Mouse (Mus musculus) megakaryocyte, embryonic 14.5 days (primary cell): ENCODE measurements around the gene Pcdh7. TPM values are rescaled to one million over a fixed set of nuclear protein-coding genes. Genes with fewer than 3 reads are reported as not detected.

ENCODE experiments used
- H3K27me3 ChIP-seq: replicated peaks from 2 replicates; pipeline ENCODE3; 2012; ENCODE audit warnings: inconsistent platforms
- H3K36me3 ChIP-seq: replicated peaks from 2 replicates; pipeline ENCODE3; 2012; ENCODE audit warnings: low read length, inconsistent platforms, mixed read lengths
- H3K4me1 ChIP-seq: 2 replicates; pipeline ENCODE4 v1.6.1; 2012; ENCODE audit warnings: inconsistent platforms
- H3K4me3 ChIP-seq: replicated peaks from 2 replicates; pipeline ENCODE3; 2012; ENCODE audit warnings: moderate library complexity, mild to moderate bottlenecking, inconsistent platforms
- H3K9me3 ChIP-seq: 2 replicates; pipeline ENCODE4 v1.6.1; 2012; ENCODE audit warnings: inconsistent platforms
- FLI1 ChIP-seq: IDR thresholded peaks from 2 replicates; pipeline ENCODE4 v1.6.1; 2012; ENCODE audit warnings: low read length, inconsistent platforms, mixed read lengths
- GATA1 ChIP-seq: IDR thresholded peaks from 3 replicates; pipeline ENCODE4 v1.6.1; 2012; ENCODE audit warnings: mixed read lengths, low read length, inconsistent platforms, borderline replicate concordance
- polyA plus RNA-seq: library from polyadenylated mRNA; stranded (reverse); fragments of >175 nt; gene quantifications from 2 replicates; pipeline ENCODE4 v1.2.3, GENCODE M21; 2012; ENCODE audit warnings: low replicate concordance; ENCODE audit not compliant: insufficient read depth

The Pcdh7 gene
- polyA plus RNA-seq, 1 experiment = 4.7 TPM

DNA sequence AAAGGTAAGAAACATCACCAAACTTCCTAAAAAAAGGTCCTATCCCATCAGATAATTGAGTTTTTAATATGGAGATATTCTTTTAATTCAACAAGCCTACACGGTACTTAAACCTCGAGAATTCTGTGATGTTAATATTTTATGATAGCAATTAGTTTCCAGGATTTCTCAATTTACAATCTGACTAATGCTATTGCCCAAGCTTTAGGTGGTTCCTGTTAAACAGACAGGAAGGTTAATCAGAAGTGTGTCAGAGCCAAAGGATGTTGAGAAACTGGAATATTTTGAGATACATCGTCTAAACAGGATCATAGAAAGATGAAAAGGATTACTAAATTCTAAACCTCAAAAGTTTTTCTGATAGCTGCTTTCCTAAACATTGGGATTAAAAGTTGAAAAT is 222.7 kb downstream of the Pcdh7 start:
- H3K4me3 ChIP-seq = no peak overlapping the region
- peaks cover 5% of the 10 kb centered on the region for H3K36me3 ChIP-seq
- TF ChIP-seq FLI1 (no peak), GATA1 (no peak)
- no peaks in the 10 kb centered on the region for H3K9me3 ChIP-seq
- H3K27me3 ChIP-seq = no peaks in the 10 kb centered on the region
- H3K4me1 ChIP-seq = peaks cover 13% of the 10 kb centered on the region

DNA sequence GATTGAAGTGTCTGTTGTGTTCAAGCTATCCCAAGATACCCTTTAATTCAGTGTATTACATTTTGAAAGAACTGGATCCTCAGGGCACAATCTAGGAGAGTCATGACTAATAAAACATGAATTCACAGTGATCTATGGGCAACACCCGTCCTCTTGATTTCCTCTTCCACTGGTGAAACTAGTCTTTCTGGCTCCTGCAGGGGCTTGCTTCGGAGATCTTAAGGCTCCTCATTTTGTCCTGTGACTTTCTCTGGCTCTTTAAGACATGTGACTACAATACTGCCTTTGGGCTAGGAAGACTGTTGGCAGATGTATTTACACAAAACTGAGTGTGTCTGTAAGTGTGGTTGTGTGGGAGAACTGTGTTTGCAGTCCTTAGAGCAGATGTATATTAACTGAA is 225.4 kb downstream of the Pcdh7 start:
- no peaks in the 10 kb centered on the region for H3K27me3 ChIP-seq
- H3K36me3 ChIP-seq = peaks cover 5% of the 10 kb centered on the region
- H3K9me3 ChIP-seq = no peaks in the 10 kb centered on the region
- no peak for TF ChIP-seq FLI1
- TF ChIP-seq GATA1 = no peak
- peaks cover 8% of the 10 kb centered on the region for H3K4me1 ChIP-seq
- H3K4me3 ChIP-seq = no peak overlapping the region

DNA sequence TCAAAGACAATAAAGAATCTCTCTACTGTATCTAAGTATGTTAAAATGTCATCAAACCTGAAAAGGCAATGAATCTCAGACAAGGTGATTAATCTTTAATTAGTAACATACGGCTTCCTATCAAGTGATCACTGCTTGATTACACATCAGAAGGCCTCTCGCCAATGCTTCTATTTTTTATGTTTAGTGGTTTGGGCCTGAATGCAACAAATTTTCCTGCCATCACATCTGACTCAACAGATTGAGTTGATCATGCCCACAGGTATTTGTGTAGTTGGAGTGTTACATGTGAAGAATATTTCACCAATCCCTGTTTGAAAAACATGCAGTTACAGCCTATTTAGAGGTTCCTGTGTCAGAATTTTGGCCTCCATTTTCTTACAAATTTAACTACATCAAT is 225.8 kb downstream of the Pcdh7 start:
- Histone ChIP-seq H3K4me1 (peaks cover 8% of the 10 kb centered on the region), H3K36me3 (peaks cover 5% of the 10 kb centered on the region), H3K27me3 (no peaks in the 10 kb centered on the region), H3K9me3 (no peaks in the 10 kb centered on the region), H3K4me3 (no peak overlapping the region)
- TF ChIP-seq GATA1 = no peak

DNA sequence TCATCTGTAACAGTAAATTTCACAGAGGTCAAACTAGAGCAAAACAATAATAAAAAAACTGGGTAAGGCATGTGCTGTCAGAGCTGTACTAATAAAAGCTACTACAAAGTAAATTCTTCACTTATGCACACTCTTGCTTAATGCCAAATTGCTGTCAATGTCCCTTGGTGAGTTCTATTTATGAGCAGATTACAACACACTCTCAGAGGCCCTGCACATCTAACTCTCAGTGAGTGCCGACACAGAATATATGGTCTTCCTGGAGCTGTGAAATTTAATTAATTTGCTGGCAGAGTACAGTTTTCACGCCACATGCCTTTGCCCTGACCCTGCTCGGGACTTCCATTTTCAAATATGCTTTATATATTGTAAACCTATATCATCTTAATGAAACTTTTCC is 227.7 kb downstream of the Pcdh7 start:
- no peak for TF ChIP-seq GATA1
- no peak for TF ChIP-seq FLI1
- Histone ChIP-seq H3K36me3 (peaks cover 5% of the 10 kb centered on the region), H3K4me3 (no peak overlapping the region)

DNA sequence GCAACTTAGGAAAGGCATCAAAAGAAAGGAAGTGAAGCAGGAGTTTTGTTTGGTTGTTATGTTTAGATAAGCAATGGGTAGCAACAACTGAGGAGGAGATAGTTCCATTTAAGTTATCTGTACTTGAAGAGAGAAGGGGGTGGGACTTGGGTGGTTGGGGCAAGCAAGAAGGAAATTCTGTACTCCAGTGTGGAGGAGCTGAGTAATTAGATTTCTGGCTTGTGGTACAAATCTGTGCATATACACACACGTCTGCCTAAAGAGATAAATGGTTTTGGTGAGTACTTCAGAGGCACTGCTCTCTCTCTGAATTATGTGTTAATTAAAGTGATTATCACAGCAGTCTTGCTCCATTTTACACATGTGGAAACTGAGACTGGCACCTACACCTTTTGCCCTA is 241.6 kb downstream of the Pcdh7 start:
- H3K36me3 ChIP-seq = no peaks in the 10 kb centered on the region
- peaks cover 2% of the 10 kb centered on the region for H3K27me3 ChIP-seq
- H3K4me1 ChIP-seq = peaks cover 8% of the 10 kb centered on the region
- H3K9me3 ChIP-seq = no peaks in the 10 kb centered on the region
- H3K4me3 ChIP-seq = no peak overlapping the region
- TF ChIP-seq GATA1 (no peak), FLI1 (no peak)

More for the DNA sequence above, 227.7 kb downstream of the Pcdh7 start:
- peaks cover 8% of the 10 kb centered on the region for H3K4me1 ChIP-seq
- H3K9me3 ChIP-seq = no peaks in the 10 kb centered on the region
- H3K27me3 ChIP-seq = no peaks in the 10 kb centered on the region

DNA sequence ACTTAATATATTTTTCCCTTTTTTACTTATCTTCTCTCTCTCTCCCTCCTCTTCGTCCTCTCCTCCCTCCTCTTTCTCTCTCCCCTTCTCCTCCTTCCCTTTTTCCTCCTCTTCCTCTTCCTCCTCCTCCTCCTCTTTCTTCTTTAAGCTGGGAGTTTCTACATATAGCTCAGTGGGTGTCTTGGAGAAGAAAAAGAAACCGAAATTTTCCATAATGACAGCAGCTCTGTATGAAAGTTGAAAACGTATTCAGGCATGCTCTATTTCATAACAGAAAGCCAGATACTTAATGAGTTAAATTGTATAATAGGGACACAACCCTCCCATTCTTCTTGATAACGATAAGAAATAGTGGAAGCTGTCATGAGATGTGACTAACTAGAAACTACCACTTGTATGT is 246.0 kb downstream of the Pcdh7 start:
- TF ChIP-seq GATA1 = no peak
- TF ChIP-seq FLI1 = no peak
- H3K9me3 ChIP-seq = no peaks in the 10 kb centered on the region

DNA sequence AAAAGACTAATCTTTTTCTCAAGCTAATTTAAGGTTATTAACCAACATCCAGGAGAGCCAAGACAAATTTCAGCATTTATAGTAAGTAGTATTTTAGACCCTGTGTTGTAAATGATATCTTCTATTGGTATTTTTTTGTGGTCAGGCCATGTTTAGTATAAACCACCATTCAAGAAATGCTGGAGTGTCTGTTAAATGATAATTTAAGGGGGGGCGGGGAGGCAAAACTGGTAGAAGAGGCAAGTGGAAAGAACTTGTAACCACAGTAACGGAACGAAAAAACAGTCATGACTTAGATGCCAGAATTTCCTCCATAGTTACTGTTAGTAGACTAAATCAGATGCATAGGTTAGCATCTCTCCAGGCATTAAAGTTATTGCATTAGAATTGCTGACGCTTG is 246.4 kb downstream of the Pcdh7 start:
- Histone ChIP-seq H3K9me3 (no peaks in the 10 kb centered on the region), H3K4me1 (peaks cover 5% of the 10 kb centered on the region), H3K4me3 (no peak overlapping the region), H3K36me3 (no peaks in the 10 kb centered on the region), H3K27me3 (peaks cover 2% of the 10 kb centered on the region)
- TF ChIP-seq FLI1 = no peak
- TF ChIP-seq GATA1 = no peak

More for the DNA sequence above, 246.0 kb downstream of the Pcdh7 start:
- peaks cover 2% of the 10 kb centered on the region for H3K27me3 ChIP-seq
- H3K4me1 ChIP-seq = peaks cover 8% of the 10 kb centered on the region
- no peak overlapping the region for H3K4me3 ChIP-seq
- H3K36me3 ChIP-seq = no peaks in the 10 kb centered on the region

DNA sequence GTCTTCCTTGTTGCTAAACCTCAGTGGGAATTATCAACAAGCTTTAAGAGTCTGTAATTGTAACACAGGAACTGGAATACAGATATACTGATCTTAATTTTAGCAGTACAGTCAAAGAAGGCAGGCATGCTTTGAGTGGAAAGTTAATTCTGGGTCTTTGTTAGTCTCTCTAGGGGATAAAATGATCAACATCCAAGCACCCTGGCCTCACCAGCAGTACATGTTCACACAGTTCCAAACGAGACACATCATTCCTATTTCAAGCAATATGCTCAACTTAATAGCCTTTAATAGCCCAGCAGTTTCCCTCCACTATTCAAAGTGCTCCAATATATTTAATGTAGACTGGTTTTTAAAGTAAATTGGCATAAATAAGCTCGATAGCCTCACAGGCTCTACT is 275.8 kb downstream of the Pcdh7 start:
- H3K4me3 ChIP-seq = no peak overlapping the region
- 0 out of 2 replicates have a peak, but pooled peaks cover 3% of the 10 kb centered on the region for H3K4me1 ChIP-seq
- TF ChIP-seq GATA1 (no peak), FLI1 (no peak)
- no peaks in the 10 kb centered on the region for H3K36me3 ChIP-seq
- no peaks in the 10 kb centered on the region for H3K9me3 ChIP-seq
- H3K27me3 ChIP-seq = no peaks in the 10 kb centered on the region

DNA sequence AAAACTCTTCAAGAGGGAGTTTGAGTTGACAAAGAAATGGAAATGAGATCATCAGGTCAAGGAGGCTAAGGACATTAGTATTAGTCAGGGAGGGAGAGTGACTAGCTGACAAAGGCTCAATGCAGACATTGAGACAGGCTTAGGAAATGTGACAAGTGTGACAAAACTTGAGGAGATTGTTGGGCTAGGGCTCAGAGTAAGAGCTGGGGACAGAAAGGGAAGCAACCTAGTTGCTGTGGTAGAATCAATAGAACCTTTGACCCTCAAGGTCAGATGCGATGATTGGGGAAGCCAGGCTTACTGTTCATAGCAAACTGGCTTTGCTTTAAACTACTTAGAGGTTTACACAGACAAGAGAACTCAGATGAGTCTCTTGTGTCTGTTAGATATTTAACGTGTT is 303.6 kb downstream of the Pcdh7 start:
- Histone ChIP-seq H3K36me3 (no peaks in the 10 kb centered on the region), H3K27me3 (no peaks in the 10 kb centered on the region), H3K9me3 (no peaks in the 10 kb centered on the region), H3K4me3 (no peak overlapping the region), H3K4me1 (no peaks in the 10 kb centered on the region)
- TF ChIP-seq FLI1 = no peak
- TF ChIP-seq GATA1 = no peak

DNA sequence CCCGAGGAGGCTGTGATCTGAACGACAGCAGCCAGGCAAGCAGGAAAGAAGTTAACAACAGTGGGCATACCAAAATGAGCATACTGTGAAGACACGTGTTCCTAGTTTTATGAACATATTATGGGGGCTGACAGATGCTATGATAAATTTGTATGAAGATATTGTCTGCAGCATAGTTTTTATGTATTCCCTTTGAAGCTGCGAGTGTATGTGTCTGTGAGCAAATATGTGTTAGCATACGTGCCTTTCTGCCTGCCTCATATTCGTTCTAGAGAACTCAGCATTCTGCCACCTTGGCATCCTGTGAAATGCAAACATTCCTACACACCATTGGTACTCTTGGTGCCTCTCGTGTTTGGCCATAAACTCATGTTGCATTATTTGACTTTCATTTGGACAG is 307.4 kb downstream of the Pcdh7 start:
- no peaks in the 10 kb centered on the region for H3K27me3 ChIP-seq
- TF ChIP-seq GATA1 = no peak
- no peak for TF ChIP-seq FLI1

DNA sequence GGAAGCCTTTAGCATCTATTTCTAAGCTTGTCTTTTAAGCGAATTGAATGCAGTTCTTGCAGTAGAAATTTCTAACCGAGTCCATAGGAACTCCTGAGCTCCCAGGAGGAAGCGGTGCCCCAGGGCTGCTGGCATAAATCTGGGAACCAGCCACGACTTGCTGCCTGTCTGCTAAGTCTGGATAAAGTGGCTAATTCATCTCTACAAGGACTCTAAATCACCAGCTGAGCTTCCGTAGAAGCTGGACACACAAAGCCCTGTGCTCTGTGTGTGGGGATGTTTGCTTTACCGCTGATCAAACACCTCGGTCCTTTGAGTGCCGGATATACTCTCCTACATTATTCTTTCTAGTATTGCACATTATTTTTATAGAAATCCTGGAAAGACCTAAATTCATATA is 308.0 kb downstream of the Pcdh7 start:
- TF ChIP-seq GATA1 (no peak), FLI1 (no peak)
- Histone ChIP-seq H3K9me3 (peaks cover 4% of the 10 kb centered on the region; the same call in 1 of the 2 replicates), H3K4me3 (no peak overlapping the region), H3K4me1 (peaks cover under 1% of the 10 kb centered on the region), H3K36me3 (no peaks in the 10 kb centered on the region), H3K27me3 (no peaks in the 10 kb centered on the region)

More for the DNA sequence above, 307.4 kb downstream of the Pcdh7 start:
- no peak overlapping the region for H3K4me3 ChIP-seq
- no peaks in the 10 kb centered on the region for H3K36me3 ChIP-seq
- H3K9me3 ChIP-seq = no peaks in the 10 kb centered on the region
- no peaks in the 10 kb centered on the region for H3K4me1 ChIP-seq
